Mouse (Mus musculus) MEL (cell line): Measurements from ENCODE around the gene Eif2d. TPM values are rescaled to one million over a fixed set of nuclear protein-coding genes. Genes with fewer than 3 reads are reported as not detected.

Experiments used
- DNase-seq: peaks from one replicate; pipeline ENCODE4 v3.0.0; 2011; ENCODE audit warnings: low read depth, low spot score
- H3K27ac ChIP-seq: 2 replicates; pipeline ENCODE4 v1.5.1; 2012; ENCODE audit warnings: low read depth, mild to moderate bottlenecking, control low read depth, low read length, moderate library complexity; ENCODE audit not compliant: control insufficient read depth
- H3K27me3 ChIP-seq, 2 experiments: fragments of 150-350 bp in 1 of 2; sonication (generic) in 1 of 2; 2 replicates each; pipeline ENCODE4 v1.6.1; 2012; ENCODE audit warnings: low read length in 2 of 2, mild to moderate bottlenecking in 2 of 2, improper control_type of control experiment in 1 of 2, moderate library complexity in 1 of 2; ENCODE audit not compliant: insufficient read depth in 2 of 2, control insufficient read depth in 1 of 2
- H3K36me3 ChIP-seq, 2 experiments: 2 replicates each; pipeline ENCODE4 v1.6.1; 2012 to 2014; ENCODE audit warnings: low read length in 2 of 2, improper control_type of control experiment in 1 of 2, inconsistent platforms in 1 of 2, mild to moderate bottlenecking in 1 of 2; ENCODE audit not compliant: insufficient read depth in 2 of 2, control insufficient read depth in 1 of 2
- H3K4me1 ChIP-seq, 2 experiments: fragments of 150-350 bp in 1 of 2; sonication (generic) in 1 of 2; 2 replicates each; pipeline ENCODE4 v1.6.1; 2012; ENCODE audit warnings: low read length in 2 of 2, improper control_type of control experiment in 1 of 2, mild to moderate bottlenecking in 1 of 2; ENCODE audit not compliant: insufficient read depth in 2 of 2, control insufficient read depth in 1 of 2
- H3K4me3 ChIP-seq, 2 experiments: fragments of 150-350 bp in 1 of 2; sonication (generic) in 1 of 2; 2 replicates each; pipeline ENCODE4 v1.5.1; 2012; ENCODE audit warnings: low read depth in 2 of 2, low read length in 2 of 2, mild to moderate bottlenecking in 2 of 2, moderate library complexity in 2 of 2, control low read depth in 1 of 2, improper control_type of control experiment in 1 of 2; ENCODE audit not compliant: control insufficient read depth in 1 of 2, insufficient read depth in 1 of 2
- H3K79me2 ChIP-seq: 2 replicates; pipeline ENCODE4 v1.6.1; 2012; ENCODE audit warnings: mild to moderate bottlenecking, low read length, moderate library complexity; ENCODE audit not compliant: control insufficient read depth, poor library complexity, insufficient read depth
- H3K9ac ChIP-seq: 2 replicates; pipeline ENCODE4 v1.6.1; 2012; ENCODE audit warnings: low read depth, mild to moderate bottlenecking, control low read depth, low read length, moderate library complexity; ENCODE audit not compliant: control insufficient read depth, poor library complexity, severe bottlenecking
- H3K9me3 ChIP-seq: fragments of 150-350 bp; sonication (generic); replicated peaks from 2 replicates; pipeline ENCODE4 v1.6.1; 2012; ENCODE audit warnings: mild to moderate bottlenecking, low read length, improper control_type of control experiment, moderate library complexity; ENCODE audit not compliant: insufficient read depth
- BHLHE40 ChIP-seq: IDR thresholded peaks from 2 replicates; pipeline ENCODE4 v1.6.1; 2012; ENCODE audit warnings: low read depth, mild to moderate bottlenecking, inconsistent platforms, low read length, improper control_type of control experiment, borderline replicate concordance
- CHD1 ChIP-seq: IDR thresholded peaks from 2 replicates; pipeline ENCODE4 v1.6.1; 2012; ENCODE audit warnings: low read depth, mild to moderate bottlenecking, inconsistent platforms, low read length, improper control_type of control experiment
- EP300 ChIP-seq, 2 experiments: IDR thresholded peaks; 2 replicates each; pipeline ENCODE4 v1.6.1; 2011; ENCODE audit warnings: improper control_type of control experiment in 2 of 2, low read length in 2 of 2, low read depth in 1 of 2, mild to moderate bottlenecking in 1 of 2
- GATA1 ChIP-seq: IDR thresholded peaks from 2 replicates; pipeline ENCODE4 v1.6.1; 2011; ENCODE audit warnings: low read depth, low read length, improper control_type of control experiment
- HCFC1 ChIP-seq: IDR thresholded peaks from 2 replicates; pipeline ENCODE4 v1.6.1; 2012; ENCODE audit warnings: low read depth, mild to moderate bottlenecking, inconsistent platforms, low read length, improper control_type of control experiment, moderate library complexity
- KAT2A ChIP-seq: conservative IDR thresholded peaks from 2 replicates; pipeline ENCODE4 v1.6.1; 2012; ENCODE audit warnings: low read depth, low read length, improper control_type of control experiment, inconsistent platforms
- MAFK ChIP-seq: IDR thresholded peaks from 2 replicates; pipeline ENCODE4 v1.6.1; 2011; ENCODE audit warnings: low read depth, mild to moderate bottlenecking, low read length, improper control_type of control experiment, borderline replicate concordance
- MAZ ChIP-seq: IDR thresholded peaks from 2 replicates; pipeline ENCODE4 v1.6.1; 2012; ENCODE audit warnings: low read depth, mild to moderate bottlenecking, inconsistent platforms, low read length, improper control_type of control experiment
- MEF2A ChIP-seq: IDR thresholded peaks from 2 replicates; pipeline ENCODE4 v1.6.1; 2014; ENCODE audit warnings: low read depth, mild to moderate bottlenecking, inconsistent platforms, low read length, improper control_type of control experiment; ENCODE audit not compliant: poor library complexity, insufficient replicate concordance, severe bottlenecking; ENCODE audit errors: extremely low read depth
- MXI1 ChIP-seq: IDR thresholded peaks from 2 replicates; pipeline ENCODE4 v1.6.1; 2011; ENCODE audit warnings: mild to moderate bottlenecking, low read depth, low read length, improper control_type of control experiment
- MYB ChIP-seq: IDR thresholded peaks from 2 replicates; pipeline ENCODE4 v1.6.1; 2011; ENCODE audit warnings: mild to moderate bottlenecking, low read depth, low read length, improper control_type of control experiment
- POLR2A ChIP-seq, 2 experiments: IDR thresholded peaks; 2 replicates each; pipeline ENCODE4 v1.6.1; 2011 to 2012; ENCODE audit warnings: low read length in 2 of 2, mild to moderate bottlenecking in 2 of 2, control low read depth in 1 of 2, improper control_type of control experiment in 1 of 2, low read depth in 1 of 2, moderate library complexity in 1 of 2; ENCODE audit not compliant: control insufficient read depth in 1 of 2, insufficient read depth in 1 of 2, poor library complexity in 1 of 2
- POLR2AphosphoS2 ChIP-seq: IDR thresholded peaks from 2 replicates; pipeline ENCODE4 v1.6.1; 2011; ENCODE audit warnings: low read length, improper control_type of control experiment
- POLR2AphosphoS5 ChIP-seq: IDR thresholded peaks from 2 replicates; pipeline ENCODE4 v1.6.1; 2012; ENCODE audit warnings: low read depth, borderline replicate concordance, mild to moderate bottlenecking, inconsistent platforms, low read length, moderate library complexity, mixed read lengths
- RAD21 ChIP-seq: IDR thresholded peaks from 2 replicates; pipeline ENCODE4 v1.6.1; 2011; ENCODE audit warnings: mild to moderate bottlenecking, low read depth, low read length, improper control_type of control experiment
- TCF12 ChIP-seq: IDR thresholded peaks from 2 replicates; pipeline ENCODE4 v1.6.1; 2014; ENCODE audit warnings: low read depth, mild to moderate bottlenecking, inconsistent platforms, low read length, improper control_type of control experiment, moderate library complexity
- USF1 ChIP-seq: IDR thresholded peaks from 2 replicates; pipeline ENCODE4 v1.6.1; 2014; ENCODE audit warnings: low read depth, mild to moderate bottlenecking, inconsistent platforms, low read length, improper control_type of control experiment, moderate library complexity
- USF2 ChIP-seq, 2 experiments: IDR thresholded peaks; 2 replicates each; pipeline ENCODE4 v1.6.1; 2011 to 2012; ENCODE audit warnings: improper control_type of control experiment in 2 of 2, low read length in 2 of 2, borderline replicate concordance in 1 of 2, inconsistent platforms in 1 of 2, low read depth in 1 of 2, mild to moderate bottlenecking in 1 of 2; ENCODE audit not compliant: insufficient read depth in 1 of 2
- ZC3H11A ChIP-seq: IDR thresholded peaks from 2 replicates; pipeline ENCODE4 v1.6.1; 2012; ENCODE audit warnings: low read depth, mild to moderate bottlenecking, inconsistent platforms, low read length, improper control_type of control experiment
- ZKSCAN1 ChIP-seq: IDR thresholded peaks from 2 replicates; pipeline ENCODE4 v1.6.1; 2012; ENCODE audit warnings: low read depth, mild to moderate bottlenecking, inconsistent platforms, low read length, improper control_type of control experiment, moderate library complexity
- polyA plus RNA-seq, 2 experiments: library from polyadenylated mRNA; stranded (reverse) in 1 of 2; unstranded in 1 of 2; fragments of >175 nt in 1 of 2; fragments of >200 nt in 1 of 2; gene quantifications; 2 replicates each; pipeline versions ENCODE4 v1.2.1 to v1.2.4; 2012; ENCODE audit warnings: low replicate concordance in 2 of 2, low read depth in 1 of 2; ENCODE audit not compliant: insufficient read length in 2 of 2, insufficient read depth in 1 of 2, missing spikeins in 1 of 2
- total RNA-seq: library from RNA; depleted of rRNA; stranded (reverse); fragments of 300-350 nt; gene quantifications from 2 replicates; pipeline ENCODE4 v1.2.3, GENCODE M21; 2012

Eif2d gene
- total and polyA plus RNA-seq, 3 experiments: 31.0 to 43.6 TPM; not detected in 1

GRCm38 (mm10) chr1:131178083-131178482 lies 25.1 kb downstream of the Eif2d start:
- Histone ChIP-seq H3K4me1 (peaks cover 0 to 2% of the 10 kb centered on the region in 2 experiments; a peak in 1 of 4 replicates), H3K36me3 (peaks cover 0 to 20% of the 10 kb centered on the region in 2 experiments; a peak in 3 of 4 replicates), H3K27ac (no peak overlapping the region), H3K79me2 (no peaks in the 10 kb centered on the region), H3K4me3 (no peak overlapping the region), H3K27me3 (no peaks in the 10 kb centered on the region), H3K9me3 (no peaks in the 10 kb centered on the region), H3K9ac (no peak overlapping the region)
- DNase-seq: no peak
- TF ChIP-seq TCF12 (no peak), ZKSCAN1 (no peak), USF2 (IDR thresholded peaks at IDR 0.05; ENCODE audit: borderline replicate concordance in 1 of 2, insufficient read depth in 1 of 2, low read depth in 1 of 2, low read length in 2 of 2) (no peak), KAT2A (no peak), MAZ (no peak), POLR2A (IDR thresholded peaks at IDR 0.05; ENCODE audit: control insufficient read depth in 1 of 2, insufficient read depth in 1 of 2, low read depth in 1 of 2, low read length in 2 of 2, poor library complexity in 1 of 2) (no peak)

DNA sequence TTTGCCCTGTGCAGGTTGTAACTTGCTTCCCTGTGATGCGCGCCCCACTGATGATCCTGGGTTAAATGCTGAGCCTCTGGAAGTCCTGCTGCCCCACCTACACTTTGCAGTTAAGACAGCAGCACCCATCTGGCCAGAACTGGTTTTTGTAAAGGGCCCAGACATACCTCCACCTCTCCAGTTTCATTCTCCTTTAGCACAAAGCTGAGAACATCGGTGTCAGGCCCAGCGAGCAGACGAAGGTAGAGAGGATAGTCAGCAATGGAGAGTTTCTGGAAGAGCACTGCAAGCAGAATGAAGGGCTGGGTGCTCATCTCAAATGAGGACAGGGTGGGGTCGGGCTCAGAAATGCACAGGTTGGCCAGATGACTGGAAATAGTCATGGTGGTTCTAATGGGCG lies 27.4 kb downstream of the Eif2d start:
- no peak overlapping the region for H3K4me3 ChIP-seq
- peaks cover 0 to 16% of the 10 kb centered on the region in 2 experiments; a peak in 3 of 4 replicates for H3K36me3 ChIP-seq
- H3K27me3 ChIP-seq: no peaks in the 10 kb centered on the region
- no peak for DNase-seq
- peaks cover 2% of the 10 kb centered on the region; the same call in 1 of the 2 replicates for H3K79me2 ChIP-seq
- TF ChIP-seq EP300 (IDR thresholded peaks at IDR 0.05; ENCODE audit: low read depth in 1 of 2, low read length in 2 of 2) (no peak), GATA1 (no peak), POLR2A (IDR thresholded peaks at IDR 0.05; ENCODE audit: control insufficient read depth in 1 of 2, insufficient read depth in 1 of 2, low read depth in 1 of 2, low read length in 2 of 2, poor library complexity in 1 of 2) (no peak), USF1 (no peak), CHD1 (no peak), MEF2A (no peak), POLR2AphosphoS5 (no peak), MAFK (no peak), HCFC1 (no peak), BHLHE40 (no peak), RAD21 (no peak), POLR2AphosphoS2 (no peak), ZC3H11A (no peak), MXI1 (no peak), MYB (no peak)
- no peak overlapping the region for H3K9ac ChIP-seq
- no peaks in the 10 kb centered on the region for H3K9me3 ChIP-seq
- no peak overlapping the region for H3K27ac ChIP-seq
- H3K4me1 ChIP-seq: peaks cover 0 to 2% of the 10 kb centered on the region in 2 experiments; a peak in 1 of 4 replicates
